Comparison of ENCODE assay signal across 25 mouse cellular contexts in the genomic region with DNA sequence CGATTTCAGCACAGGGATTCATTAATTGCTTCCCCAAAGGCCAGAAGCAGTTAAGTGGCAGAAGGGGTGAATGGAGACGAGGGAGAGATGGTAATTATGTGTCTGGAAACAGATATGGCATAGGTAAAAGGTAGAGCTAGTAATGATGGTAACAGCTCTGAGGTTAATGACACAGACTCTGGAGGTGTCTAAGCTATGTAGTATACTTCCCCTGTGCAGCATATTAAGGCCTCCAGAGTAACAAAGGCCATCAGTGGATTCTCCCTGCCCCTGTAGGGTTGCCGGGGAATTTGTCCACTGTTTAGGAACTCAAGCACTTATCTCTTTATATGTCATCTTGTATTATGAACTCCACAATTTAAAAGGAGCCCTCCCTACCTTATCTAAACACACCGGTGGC. TPM values are rescaled to one million over a fixed set of nuclear protein-coding genes. Genes with fewer than 3 reads are reported as not detected.
"Had no signal": no experiment of that assay in that cellular context is flagged by ENCODE, and none has a peak within 500 bp of the region (broad histone marks: within the 10 kb centered on the region; RNA-seq: fewer than 3 reads in every experiment).

No protein-coding gene starts in this region.

- H3K27ac ChIP-seq: liver, embryonic 15.5 days; lung, embryonic 15.5 days; macrophage; midbrain, embryonic 13.5 days; midbrain, embryonic 15.5 days; stomach, embryonic 15.5 days; stomach, postnatal 0 days had no signal

- H3K36me3 ChIP-seq: liver, embryonic 15.5 days; lung, embryonic 15.5 days; midbrain, embryonic 13.5 days; midbrain, embryonic 15.5 days; neural tube, embryonic 13.5 days; stomach, embryonic 15.5 days had no signal

- H3K4me3 ChIP-seq: liver, embryonic 15.5 days; lung, embryonic 15.5 days; midbrain, embryonic 13.5 days; midbrain, embryonic 15.5 days; neural tube, embryonic 13.5 days; stomach, embryonic 15.5 days had no signal

- H3K27me3 ChIP-seq: liver, embryonic 15.5 days; lung, embryonic 15.5 days; midbrain, embryonic 15.5 days; neural tube, embryonic 13.5 days; stomach, embryonic 15.5 days had no signal

- H3K9ac ChIP-seq: liver, embryonic 15.5 days; liver, postnatal 0 days; lung, embryonic 15.5 days; midbrain, embryonic 13.5 days; midbrain, embryonic 15.5 days; neural tube, embryonic 13.5 days; stomach, embryonic 15.5 days had no signal

- H3K4me2 ChIP-seq: liver, embryonic 15.5 days; lung, embryonic 15.5 days; midbrain, embryonic 11.5 days; midbrain, embryonic 13.5 days; midbrain, embryonic 15.5 days; neural tube, embryonic 13.5 days; stomach, embryonic 15.5 days had no signal

- H3K4me1 ChIP-seq: liver, embryonic 15.5 days; lung, embryonic 15.5 days; midbrain, embryonic 13.5 days; midbrain, embryonic 15.5 days; stomach, embryonic 15.5 days had no signal

- ATAC-seq: liver, postnatal 0 days; lung, postnatal 0 days; midbrain, embryonic 13.5 days; midbrain, embryonic 15.5 days had no signal

- DNase-seq: liver, postnatal 0 days; lung, adult 2 months; lung, postnatal 14 days; lung, postnatal 36 days; right cerebral cortex, postnatal 14 days; thymus, adult 2 months; thymus, postnatal 25 days; thymus, postnatal 4 days had no signal

- H3K9me3 ChIP-seq: liver, embryonic 15.5 days; lung, embryonic 15.5 days; midbrain, embryonic 13.5 days; midbrain, embryonic 15.5 days; neural tube, embryonic 13.5 days; stomach, embryonic 15.5 days had no signal

RNA-seq across cellular contexts. Expression of a gene that starts 5.2 kb away (rescaled TPM):
- total RNA-seq: megakaryocyte progenitor cell, adult 5-6 weeks; midbrain, postnatal 0 days; monocyte, adult 5-6 weeks; neutrophil, adult 5-6 weeks had no signal
- polyA plus RNA-seq: liver, embryonic 15.5 days; liver, postnatal 0 days; lung, adult 2 months; lung, embryonic 15.5 days; lung, postnatal 0 days; midbrain, embryonic 11.5 days; midbrain, embryonic 13.5 days; midbrain, embryonic 15.5 days; midbrain, postnatal 0 days; neural tube, embryonic 11.5 days; neural tube, embryonic 13.5 days; spleen, adult 2 months; stomach, embryonic 15.5 days; stomach, postnatal 0 days; thymus, adult 2 months; urinary bladder, adult 2 months had no signal
